Mouse (Mus musculus) retina, adult 2 months (tissue): ENCODE measurements around the gene Adipoq.
"Not testable (repeated sequence)": the region's sequence is repeated elsewhere in the genome, so short reads cannot be mapped to it uniquely, and the experiment has no call there.

Experiments used
- DNase-seq: peaks from one replicate; pipeline ENCODE4 v3.0.0-alpha.2; 2012; ENCODE audit warnings: low read depth, low spot score

Gene Adipoq

DNA sequence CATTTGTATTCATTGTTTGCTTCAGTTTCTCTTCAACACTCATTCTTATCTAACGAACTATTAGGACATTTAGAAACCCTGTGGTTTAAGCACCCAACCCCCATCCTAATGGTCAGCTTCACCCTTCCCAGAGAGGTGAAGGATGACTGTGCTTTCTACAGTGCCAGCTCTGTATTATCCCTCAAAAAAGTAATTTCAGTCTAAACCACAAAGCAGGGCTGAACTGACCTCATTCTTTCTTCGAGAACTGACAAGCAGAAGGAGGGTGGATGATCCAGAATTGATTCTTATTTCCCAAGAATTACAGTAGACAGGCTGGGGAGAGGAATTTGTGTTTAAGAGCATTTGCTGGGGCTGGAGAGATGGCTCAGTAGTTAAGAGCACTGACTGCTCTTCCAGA is 13.4 kb downstream of the Adipoq start:
- DNase-seq, result no peak

DNA sequence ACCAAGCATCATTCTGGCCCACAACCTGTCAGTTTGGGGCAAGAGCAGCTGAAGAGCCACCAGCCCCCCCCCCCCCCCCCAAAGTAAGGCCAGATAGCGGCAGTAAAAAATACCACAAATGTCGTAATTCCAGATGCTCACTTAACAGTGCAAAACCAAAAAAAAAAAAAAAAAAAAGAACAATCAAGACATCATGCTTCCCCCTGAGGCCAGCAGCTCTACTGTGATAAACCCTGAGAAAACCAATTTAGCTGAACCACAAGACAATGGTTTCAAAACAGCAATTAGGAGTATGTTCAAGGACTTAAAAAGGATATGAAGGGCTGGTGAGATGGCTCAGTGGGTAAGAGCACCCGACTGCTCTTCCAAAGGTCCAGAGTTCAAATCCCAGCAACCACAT is 15.8 kb downstream of the Adipoq start:
- no peak for DNase-seq

DNA sequence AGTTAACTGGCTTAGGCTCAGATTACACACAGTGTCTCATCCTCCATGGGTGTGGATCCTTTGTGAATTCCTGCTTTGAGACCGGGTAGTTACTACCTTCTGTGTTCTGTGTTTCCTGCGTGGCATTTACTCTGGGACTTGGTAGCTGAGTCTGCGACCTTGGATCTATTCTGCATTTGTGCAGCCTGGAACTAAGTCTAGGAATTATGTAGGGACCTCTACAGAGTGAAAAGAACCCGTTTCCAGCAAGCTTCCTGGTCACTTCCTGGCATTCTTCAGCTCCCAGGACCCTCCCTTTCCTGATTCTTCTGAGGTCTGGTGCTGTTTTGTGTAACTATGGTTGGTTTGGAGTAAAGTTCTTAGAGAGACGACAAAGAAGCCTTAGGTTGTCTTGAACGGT is 18.1 kb downstream of the Adipoq start:
- DNase-seq, result no peak

DNA sequence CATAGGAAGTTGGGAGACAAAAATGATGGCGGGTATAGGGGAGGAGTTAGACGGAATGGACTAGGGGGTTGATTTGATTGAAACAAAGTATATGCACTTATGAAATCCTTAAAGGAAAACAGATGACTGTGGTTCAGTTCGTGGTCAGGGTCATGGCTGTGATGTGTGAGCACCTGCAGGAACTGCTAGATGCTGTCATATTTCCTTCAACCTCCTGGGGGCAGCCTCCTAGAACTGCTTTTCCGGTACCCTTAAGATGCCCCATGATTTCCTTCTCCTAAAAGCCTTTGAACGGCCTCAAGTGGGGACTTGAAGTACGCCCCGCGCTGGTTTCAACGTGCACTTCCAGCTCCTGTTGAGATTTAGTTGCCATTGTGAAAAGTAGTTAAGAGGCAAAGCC is 19.1 kb downstream of the Adipoq start:
- DNase-seq, result no peak

DNA sequence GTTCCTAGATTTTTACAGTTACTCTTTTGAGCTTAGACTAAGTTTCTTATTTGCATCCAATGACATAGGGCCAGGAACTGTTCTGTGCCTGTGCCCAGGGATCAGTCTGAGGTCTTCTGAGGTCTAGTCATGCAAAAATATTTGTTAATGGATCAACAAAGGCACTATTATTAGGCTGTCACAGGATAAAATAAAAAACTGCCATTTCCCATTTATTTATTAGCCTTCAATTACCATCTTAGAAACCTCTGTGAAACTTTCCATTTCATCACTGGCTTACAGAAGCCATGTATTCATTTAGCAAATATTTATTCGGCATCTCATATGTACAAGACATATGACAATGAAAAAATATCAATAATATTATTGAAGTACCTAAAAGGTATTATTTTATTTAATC is 20.3 kb downstream of the Adipoq start:
- DNase-seq, result no peak

DNA sequence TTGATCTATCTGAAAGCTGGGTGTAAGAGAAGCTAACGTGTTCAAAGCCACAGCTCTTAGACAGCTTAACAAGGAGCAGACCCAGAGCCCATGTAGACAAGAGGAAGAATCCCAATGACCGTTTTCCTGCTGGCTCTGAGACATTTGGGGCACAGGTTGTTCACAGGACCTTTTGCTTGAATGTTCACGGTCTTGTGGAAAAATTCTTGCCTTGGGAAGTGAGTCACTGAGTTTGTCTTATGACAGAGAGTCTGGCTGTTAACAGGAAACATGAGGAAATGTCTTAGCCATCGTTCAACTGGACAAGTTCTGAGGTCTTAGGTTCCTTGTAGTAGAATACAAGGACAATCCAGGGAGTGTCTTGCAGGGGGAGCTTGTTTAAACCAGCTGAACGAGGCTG is 20.7 kb downstream of the Adipoq start:
- no peak for DNase-seq

DNA sequence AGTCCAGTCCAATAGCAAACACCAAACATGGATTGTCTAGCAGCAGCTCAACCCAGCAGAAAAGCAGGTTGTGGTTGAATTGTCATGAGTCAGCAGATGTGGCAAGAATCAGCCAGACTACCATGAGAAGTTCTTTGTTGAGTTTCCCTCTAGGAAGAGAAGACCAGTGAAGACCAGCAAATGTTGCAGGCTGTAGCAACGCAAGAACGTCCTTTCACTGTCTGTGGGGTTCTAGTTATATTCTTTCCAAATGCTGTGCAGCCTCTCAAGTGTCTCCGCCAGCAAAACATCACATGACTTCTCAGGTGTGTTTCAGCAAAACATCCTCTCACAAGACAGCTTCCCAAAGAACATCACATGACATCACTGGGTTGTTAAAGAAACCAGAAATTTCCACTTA is 24.5 kb downstream of the Adipoq start:
- DNase-seq, result no peak

DNA sequence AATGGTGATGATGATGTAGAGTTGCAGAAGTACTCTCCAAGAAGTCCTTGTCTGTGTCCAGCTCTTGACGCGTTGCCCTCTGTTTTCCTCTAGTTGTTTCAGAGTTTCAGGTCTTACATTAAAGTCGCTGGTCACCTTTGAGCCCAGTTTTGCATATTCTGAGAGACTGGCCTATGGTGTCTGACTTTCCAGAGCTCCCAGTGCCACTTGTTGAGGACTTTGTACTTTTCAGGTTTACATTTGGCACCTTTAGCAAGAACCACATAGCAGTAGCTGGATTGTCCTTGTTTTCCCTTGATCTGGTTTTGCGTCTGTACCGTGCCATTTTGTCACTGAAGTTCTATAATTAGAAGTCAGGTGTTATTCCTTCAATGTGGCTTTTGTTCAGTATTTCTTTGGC is 27.6 kb downstream of the Adipoq start:
- no peak for DNase-seq

DNA sequence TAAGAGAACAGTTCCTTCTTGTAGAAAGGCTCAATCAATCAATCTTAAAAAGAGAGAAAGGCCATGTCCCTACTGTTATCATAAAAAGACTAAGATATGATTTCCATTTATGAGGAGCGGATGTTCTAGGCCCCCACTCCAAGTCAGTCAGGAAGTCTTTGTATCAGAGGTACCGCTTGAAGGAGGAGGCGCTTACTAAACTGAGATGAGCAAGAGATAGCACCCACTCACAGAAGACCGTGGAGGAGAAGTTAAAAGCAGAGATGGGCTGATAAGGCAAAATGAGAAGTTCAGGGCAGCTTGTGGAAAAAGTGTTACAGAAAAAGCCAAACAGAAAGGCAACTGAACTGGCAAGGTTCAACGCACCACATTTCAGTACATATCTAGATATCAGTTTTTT is 28.5 kb downstream of the Adipoq start:
- no peak for DNase-seq

DNA sequence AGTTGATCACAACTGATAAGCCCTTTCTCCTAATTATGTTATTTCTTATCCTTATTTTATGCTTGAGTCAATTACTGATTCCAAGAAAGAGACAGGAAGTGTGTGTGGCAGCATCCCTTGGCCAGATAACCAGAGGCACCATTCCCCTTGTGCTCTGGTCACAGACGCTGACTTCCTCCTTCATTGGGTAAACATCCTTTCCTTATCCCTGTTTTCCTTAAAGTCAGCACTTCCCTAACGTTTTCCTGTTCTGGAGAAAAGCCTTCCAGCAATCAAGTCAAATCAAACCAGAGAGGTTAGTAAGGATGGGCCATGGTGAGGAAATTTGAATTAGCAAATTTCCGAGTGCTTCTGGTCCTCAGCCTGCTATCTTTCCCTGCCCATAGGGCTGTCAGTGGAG is 29.6 kb downstream of the Adipoq start:
- no peak for DNase-seq

DNA sequence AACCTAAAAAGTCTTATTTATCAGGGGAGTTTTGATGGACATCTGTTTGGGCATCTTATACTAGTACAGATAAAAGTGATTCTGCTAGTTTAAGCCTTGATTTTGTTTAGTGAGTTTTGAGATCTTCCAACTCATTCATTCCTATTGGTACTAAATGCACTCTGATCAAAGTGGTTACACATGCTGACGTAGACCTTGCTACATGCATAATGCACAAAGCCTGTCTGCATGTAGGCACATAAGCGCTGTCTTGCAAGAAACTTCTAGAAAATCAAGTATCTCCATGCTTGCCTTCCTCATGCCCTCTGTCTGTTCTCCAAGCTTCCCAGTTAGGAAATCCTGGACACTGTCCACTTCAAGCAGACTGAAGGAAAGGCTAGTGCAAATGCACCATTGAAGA is 31.5 kb downstream of the Adipoq start:
- DNase-seq, result no peak

DNA sequence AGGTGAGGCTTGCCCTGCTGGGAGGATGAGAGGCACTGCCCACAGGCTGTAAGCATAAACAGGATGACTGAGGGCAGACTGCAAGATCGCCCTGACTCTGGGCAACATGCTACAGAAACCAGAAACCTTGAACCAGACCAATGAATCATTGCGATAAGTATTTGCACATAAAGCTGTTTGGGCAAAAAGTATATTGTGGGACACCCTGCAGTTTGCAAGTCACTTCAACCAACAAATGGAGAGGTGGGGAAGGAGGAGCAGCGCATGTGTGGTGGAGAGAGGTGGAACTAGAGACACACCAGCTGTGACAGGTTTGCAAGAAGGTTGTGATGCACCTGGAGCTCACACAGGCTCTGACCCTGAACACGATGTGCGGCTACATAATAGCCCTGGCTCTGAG is 32.5 kb downstream of the Adipoq start:
- no peak for DNase-seq

DNA sequence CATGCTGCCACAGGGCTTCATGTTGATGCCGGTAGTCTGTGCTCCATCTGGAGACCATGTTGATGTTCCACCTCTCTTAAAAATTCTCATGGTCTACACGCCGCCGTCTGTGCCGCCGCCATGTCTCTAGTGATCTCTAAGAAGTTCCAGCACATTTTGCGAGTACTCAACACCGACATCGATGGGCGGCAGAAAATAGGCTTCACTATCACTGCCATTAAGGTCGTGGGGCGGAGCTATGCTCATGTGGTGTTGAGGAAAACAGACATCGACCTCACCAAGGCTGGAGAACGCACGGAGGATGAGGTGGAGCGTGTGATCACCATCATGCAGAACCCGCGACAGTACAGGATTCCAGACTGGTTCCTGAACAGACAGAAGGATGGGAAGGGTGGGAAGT is 33.1 kb downstream of the Adipoq start:
- DNase-seq, result not testable (repeated sequence)

DNA sequence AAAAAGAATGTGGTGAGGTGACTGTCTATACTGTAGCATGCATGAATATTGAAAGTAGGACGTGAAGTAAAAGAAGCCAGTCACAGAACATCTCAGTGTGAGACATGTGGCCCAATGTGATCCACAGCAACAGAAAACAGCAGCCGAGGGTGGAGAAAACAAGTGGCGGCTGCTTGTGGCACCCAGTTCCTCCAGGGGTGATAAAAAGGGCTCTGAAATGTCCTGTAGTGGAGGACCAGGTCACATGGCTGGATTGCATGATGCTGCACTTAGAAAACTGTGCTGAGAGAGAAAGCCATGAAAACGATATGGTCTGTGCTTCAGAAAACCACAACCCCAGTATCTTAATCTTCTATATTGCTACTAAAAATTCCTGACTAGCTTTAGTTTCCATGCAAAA is 34.7 kb downstream of the Adipoq start:
- no peak for DNase-seq

DNA sequence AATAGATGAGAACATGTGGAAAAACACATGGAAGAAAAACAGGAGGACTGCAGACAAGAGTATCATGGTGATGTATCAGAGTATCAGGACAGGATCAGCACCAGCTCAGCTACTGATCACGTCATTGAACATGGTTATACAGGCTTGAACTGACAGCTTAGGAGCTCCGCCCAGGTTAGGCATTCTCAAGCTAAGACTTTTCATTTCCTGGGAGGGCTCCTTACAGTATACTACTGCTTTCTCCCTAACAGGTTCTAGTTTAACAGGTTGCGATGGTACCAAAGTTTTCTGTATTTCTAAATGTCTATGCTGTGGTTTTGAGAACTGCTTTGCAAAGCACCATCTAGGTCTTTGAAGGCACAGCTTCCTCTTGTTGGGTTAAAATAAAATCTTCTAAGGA is 35.2 kb downstream of the Adipoq start:
- no peak for DNase-seq

DNA sequence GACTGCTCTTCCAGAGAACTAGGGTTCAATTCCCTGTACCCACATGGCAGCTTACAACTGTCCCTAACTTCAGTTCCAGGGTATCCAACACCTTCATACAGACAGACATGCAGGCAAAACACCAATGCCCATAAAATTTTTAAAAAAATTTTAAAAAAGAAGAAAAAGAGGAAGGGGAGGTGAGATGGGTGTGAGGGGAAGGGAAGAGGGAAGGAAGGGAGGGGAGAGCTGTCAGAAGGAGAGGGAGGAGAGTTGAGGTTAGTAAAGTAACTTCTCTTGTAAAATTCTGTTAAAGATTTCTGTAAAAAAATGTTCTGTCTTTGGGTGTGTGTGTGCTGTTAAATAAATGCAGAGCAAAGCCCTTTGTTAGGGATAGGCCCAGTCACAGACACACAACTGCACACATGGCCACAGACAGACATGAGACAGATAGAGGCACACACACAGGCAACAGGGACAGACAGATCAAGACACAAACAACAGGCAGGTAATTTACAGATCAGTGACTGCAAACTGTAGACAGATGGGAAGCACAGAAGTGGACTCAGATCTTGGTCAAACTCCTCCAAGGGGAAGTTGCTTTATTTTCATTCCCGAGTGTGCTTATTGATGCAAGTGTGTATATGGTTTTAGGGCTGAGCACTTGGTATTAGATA is 35.7 kb downstream of the Adipoq start:
- no peak for DNase-seq

DNA sequence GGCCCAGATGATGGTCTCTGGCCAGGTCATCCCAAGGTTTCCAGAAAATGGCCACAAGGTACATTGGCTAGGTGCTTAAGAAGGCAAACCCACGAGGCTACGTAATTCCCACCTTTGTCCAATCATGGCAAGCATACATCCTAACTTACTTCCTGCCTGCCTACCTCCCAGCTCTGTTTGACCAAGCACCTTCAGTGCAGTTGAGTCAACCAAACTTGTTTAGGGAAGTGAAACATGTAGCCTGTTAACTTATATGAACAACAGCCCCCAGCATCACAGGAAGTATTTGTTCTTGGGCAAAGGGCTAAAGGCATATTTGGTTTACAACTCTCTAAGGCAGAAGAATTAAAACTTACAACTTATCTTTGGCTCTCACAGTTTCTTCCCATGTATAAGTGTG is 39.5 kb downstream of the Adipoq start:
- DNase-seq, result no peak

DNA sequence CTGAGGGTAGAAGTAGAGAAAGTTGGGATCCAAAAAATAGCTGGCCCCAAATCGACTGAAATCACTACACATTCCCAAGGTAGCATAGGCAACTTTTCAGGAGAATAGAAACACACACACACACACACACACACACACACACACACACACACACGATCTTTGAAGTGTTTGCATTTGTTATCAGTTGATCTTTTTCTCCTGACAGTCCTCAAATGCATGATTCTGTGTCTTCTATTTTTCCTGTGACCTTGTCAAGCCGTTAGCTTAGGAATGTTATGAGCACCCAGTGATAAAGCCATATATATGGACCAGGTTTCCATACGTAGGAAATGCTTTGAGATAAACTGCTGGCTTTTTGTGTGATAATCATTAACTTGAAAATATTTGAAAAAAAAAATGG is 40.1 kb downstream of the Adipoq start:
- DNase-seq, result no peak

DNA sequence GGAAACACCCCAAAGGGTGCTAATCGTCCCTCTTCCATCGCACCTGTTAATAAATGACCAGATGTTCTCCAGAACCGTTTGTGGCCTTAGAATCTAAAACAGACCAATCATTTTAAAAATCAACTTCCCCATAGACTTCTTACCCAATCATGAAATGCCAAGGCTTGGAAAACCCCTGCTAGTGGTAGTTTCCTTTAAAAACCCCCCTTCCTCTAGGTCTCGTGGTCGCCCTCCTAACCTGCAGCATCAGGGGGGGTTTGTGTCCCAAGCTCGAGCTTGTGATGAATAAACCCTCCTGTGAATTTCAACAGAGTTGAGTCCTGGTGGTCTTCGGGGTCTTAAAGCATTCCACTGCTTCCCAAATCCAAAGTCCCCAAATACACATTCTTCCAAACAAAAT is 41.6 kb downstream of the Adipoq start:
- DNase-seq, result no peak

DNA sequence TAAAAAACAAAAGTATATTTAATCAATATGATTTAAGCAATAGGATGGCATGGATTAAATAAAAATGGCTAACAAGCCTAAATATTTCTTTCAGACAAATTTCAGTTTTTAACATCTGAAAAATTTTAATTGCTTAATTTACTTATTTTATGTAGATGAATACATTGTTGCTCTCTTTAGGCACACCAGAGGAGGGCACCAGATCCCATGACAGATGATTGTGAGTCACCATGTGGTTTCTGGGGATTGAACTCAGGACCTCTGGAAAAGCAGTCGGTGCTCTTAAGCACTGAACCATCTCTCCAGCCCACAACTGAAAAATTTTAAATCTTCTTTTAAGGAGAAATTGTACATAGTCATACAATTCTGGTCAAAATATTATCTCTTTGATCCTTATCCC is 43.3 kb downstream of the Adipoq start:
- DNase-seq, result no peak

DNA sequence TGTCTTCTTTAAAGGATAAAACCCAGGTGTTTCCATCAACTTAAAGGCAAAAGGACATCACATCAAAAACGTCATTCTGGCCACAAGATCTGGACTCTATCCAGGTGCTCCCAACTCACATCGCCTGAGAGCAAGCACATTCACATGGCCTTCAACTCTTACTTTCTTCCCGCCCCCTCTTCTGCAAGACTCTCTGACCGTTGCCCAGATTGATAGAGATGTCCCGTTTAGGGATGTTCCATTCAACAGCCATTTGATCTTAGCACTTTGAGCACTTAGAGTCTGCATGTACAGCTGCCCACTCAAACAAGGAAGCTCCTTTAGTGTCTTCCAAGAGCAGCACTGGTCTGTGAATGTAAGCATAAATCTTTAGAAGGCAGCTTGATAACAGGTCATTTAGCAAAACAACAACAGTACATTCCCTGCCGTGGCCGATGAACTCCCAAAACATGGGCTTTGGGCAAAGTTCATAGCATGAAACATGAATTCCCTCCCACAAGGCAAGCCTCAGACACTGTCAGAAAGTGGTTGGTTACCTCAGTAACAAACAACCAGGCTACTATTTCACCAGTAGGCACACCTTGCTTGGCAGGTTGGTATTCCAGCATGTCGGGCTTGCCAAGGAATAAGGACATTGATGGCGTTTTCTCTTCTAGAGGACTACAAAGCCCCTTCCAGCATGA is 45.4 kb downstream of the Adipoq start:
- DNase-seq, result no peak

DNA sequence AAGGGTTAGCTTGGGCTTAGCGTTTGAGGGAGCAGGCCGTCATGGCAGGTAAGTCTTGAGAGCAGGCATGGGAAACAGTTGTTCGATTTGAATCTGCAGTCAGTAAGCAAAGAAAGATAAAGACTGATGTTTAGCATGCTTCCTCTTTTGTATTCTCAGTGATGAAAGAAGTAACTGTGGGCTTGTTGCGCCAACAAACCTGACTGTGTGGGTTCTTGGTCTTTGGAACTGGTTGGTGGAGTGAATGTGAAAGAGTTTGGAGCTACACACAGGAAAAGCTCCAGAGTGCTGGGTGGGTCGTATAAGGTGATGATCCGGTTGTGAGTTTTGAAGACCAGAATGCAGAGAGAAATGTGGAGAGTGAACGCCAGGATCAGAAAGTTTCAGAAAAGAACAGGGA is 49.3 kb downstream of the Adipoq start:
- no peak for DNase-seq

DNA sequence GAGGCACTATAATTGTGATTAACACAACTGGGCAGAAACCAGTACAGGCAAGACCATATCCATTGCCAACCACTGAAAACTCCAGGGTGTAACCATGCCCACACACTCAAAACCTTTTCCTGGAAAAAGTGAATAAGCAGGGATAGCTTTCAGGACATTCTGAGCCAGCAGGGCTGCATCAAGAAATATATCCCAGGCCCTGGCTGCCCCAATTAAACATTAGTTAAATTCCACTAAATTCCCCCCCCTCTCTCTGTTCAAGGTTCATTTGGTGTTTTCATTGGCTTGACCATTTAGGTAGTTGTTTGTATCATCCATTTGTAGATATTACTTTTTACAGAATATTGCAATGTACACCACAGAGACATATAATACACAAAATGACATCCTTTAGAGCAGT is 50.0 kb downstream of the Adipoq start:
- no peak for DNase-seq

DNA sequence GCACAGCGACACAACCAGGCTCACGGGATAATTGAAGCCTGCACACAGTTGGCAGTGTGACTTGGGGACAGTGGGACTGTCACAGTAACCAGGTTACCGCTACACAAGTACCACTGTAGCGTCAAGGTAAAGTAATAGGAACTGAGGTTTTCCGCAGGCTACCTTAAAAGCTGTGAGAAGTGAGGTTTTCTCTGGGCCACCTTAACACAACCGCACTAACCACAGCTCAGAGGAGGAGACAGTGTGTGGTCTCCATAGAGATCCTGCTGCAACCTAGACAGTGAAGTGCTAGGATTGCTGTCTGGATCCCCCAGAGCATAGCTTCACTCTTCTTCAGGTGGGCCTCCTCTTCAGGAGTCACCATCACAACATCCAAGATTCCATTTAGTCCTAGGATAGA is 50.5 kb downstream of the Adipoq start:
- DNase-seq, result no peak
